Mouse (Mus musculus) ES-Bruce4 (cell line): ENCODE data around the gene Ncor2. TPM values are rescaled to one million over a fixed set of nuclear protein-coding genes. Genes with fewer than 3 reads are reported as not detected.

Source experiments
- H3K27ac ChIP-seq: 2 replicates; pipeline ENCODE4 v1.5.1; 2012; ENCODE audit warnings: low read length, inconsistent platforms; ENCODE audit not compliant: insufficient read depth
- H3K27me3 ChIP-seq: 2 replicates; pipeline ENCODE4 v1.6.1; 2012; ENCODE audit warnings: mild to moderate bottlenecking, low read length, inconsistent platforms; ENCODE audit not compliant: control insufficient read depth, poor library complexity, insufficient read depth, severe bottlenecking
- H3K36me3 ChIP-seq: 2 replicates; pipeline ENCODE4 v1.6.1; 2012; ENCODE audit warnings: inconsistent platforms, mild to moderate bottlenecking, low read length, moderate library complexity; ENCODE audit not compliant: control insufficient read depth, poor library complexity, insufficient read depth, severe bottlenecking
- H3K4me1 ChIP-seq: one replicate; pipeline ENCODE4 v1.8.1; 2011; ENCODE audit warnings: low read length; ENCODE audit not compliant: control insufficient read depth, insufficient read depth
- H3K4me3 ChIP-seq: 2 replicates; pipeline ENCODE4 v1.5.1; 2011; ENCODE audit warnings: low read depth, mild to moderate bottlenecking, low read length
- H3K9ac ChIP-seq: 2 replicates; pipeline ENCODE4 v1.6.1; 2012; ENCODE audit warnings: low read depth, mild to moderate bottlenecking, inconsistent platforms; ENCODE audit not compliant: poor library complexity, severe bottlenecking
- H3K9me3 ChIP-seq: replicated peaks from 2 replicates; pipeline ENCODE4 v1.6.1; 2012; ENCODE audit warnings: mild to moderate bottlenecking, low read length, inconsistent platforms; ENCODE audit not compliant: control insufficient read depth, poor library complexity, insufficient read depth, severe bottlenecking
- CTCF ChIP-seq: IDR thresholded peaks from one replicate; pipeline ENCODE4 v1.8.1; 2011; ENCODE audit warnings: low read depth, low read length
- EP300 ChIP-seq: IDR thresholded peaks from 2 replicates; pipeline ENCODE4 v1.6.1; 2011; ENCODE audit warnings: low read depth, low read length; ENCODE audit not compliant: insufficient read depth
- POLR2A ChIP-seq: IDR thresholded peaks from one replicate; pipeline ENCODE4 v1.8.1; 2011; ENCODE audit warnings: low read length; ENCODE audit not compliant: insufficient read depth
- polyA plus RNA-seq: library from polyadenylated mRNA; stranded (reverse); fragments of >200 nt; gene quantifications from 2 replicates; pipeline ENCODE4 v1.2.4, GENCODE M21; 2011; ENCODE audit warnings: low read depth; ENCODE audit not compliant: missing spikeins, insufficient read depth, insufficient read length

The Ncor2 gene
- polyA plus RNA-seq, 1 experiment: 57.5 TPM

- H3K27me3 ChIP-seq: no peaks in the 10 kb centered on the region
- peaks cover 3% of the 10 kb centered on the region for H3K4me1 ChIP-seq
- no peaks in the 10 kb centered on the region for H3K36me3 ChIP-seq
- H3K9ac ChIP-seq: no peak overlapping the region
- TF ChIP-seq CTCF (no peak), POLR2A (no peak), EP300 (no peak)
- H3K27ac ChIP-seq: no peak overlapping the region
- no peak overlapping the region for H3K4me3 ChIP-seq
- H3K9me3 ChIP-seq: no peaks in the 10 kb centered on the region
Observed at GRCm38 (mm10) chr5:125132566-125133260, 46.3 kb downstream of the Ncor2 start.

- H3K9me3 ChIP-seq: no peaks in the 10 kb centered on the region
- no peak overlapping the region for H3K4me3 ChIP-seq
- H3K4me1 ChIP-seq: peaks cover 7% of the 10 kb centered on the region
- H3K9ac ChIP-seq: no peak overlapping the region
- H3K27ac ChIP-seq: no peak overlapping the region
- H3K27me3 ChIP-seq: no peaks in the 10 kb centered on the region
- TF ChIP-seq CTCF (no peak), POLR2A (no peak), EP300 (no peak)
- H3K36me3 ChIP-seq: no peaks in the 10 kb centered on the region
Observed at GRCm38 (mm10) chr5:125132069-125132468, 47.0 kb downstream of the Ncor2 start.

GRCm38 (mm10) chr5:125130406-125130805 lies 48.6 kb downstream of the Ncor2 start:
- no peak overlapping the region for H3K9ac ChIP-seq
- no peak overlapping the region for H3K27ac ChIP-seq
- H3K27me3 ChIP-seq: no peaks in the 10 kb centered on the region
- H3K9me3 ChIP-seq: no peaks in the 10 kb centered on the region
- no peaks in the 10 kb centered on the region for H3K36me3 ChIP-seq
- no peak overlapping the region for H3K4me3 ChIP-seq
- TF ChIP-seq EP300 (no peak), POLR2A (no peak), CTCF (no peak)
- peaks cover 7% of the 10 kb centered on the region for H3K4me1 ChIP-seq

- Histone ChIP-seq H3K4me3 (no peak overlapping the region), H3K27ac (no peak overlapping the region), H3K27me3 (no peaks in the 10 kb centered on the region), H3K4me1 (peaks cover 7% of the 10 kb centered on the region), H3K36me3 (no peaks in the 10 kb centered on the region), H3K9me3 (no peaks in the 10 kb centered on the region), H3K9ac (no peak overlapping the region)
- TF ChIP-seq POLR2A: no peak
Observed at GRCm38 (mm10) chr5:125128939-125129385, 50.1 kb downstream of the Ncor2 start.

- peaks cover 7% of the 10 kb centered on the region for H3K4me1 ChIP-seq
Observed at GRCm38 (mm10) chr5:125127920-125128319, 51.1 kb downstream of the Ncor2 start.

GRCm38 (mm10) chr5:125127426-125127825 lies 51.6 kb downstream of the Ncor2 start:
- peaks cover 7% of the 10 kb centered on the region for H3K4me1 ChIP-seq
- H3K36me3 ChIP-seq: no peaks in the 10 kb centered on the region
- TF ChIP-seq EP300 (no peak), CTCF (no peak), POLR2A (no peak)
- H3K27ac ChIP-seq: no peak overlapping the region
- no peak overlapping the region for H3K9ac ChIP-seq
- no peaks in the 10 kb centered on the region for H3K27me3 ChIP-seq
- H3K4me3 ChIP-seq: no peak overlapping the region
- H3K9me3 ChIP-seq: no peaks in the 10 kb centered on the region

More at GRCm38 (mm10) chr5:125127920-125128319, 51.1 kb downstream of the Ncor2 start:
- no peak overlapping the region for H3K9ac ChIP-seq
- H3K9me3 ChIP-seq: no peaks in the 10 kb centered on the region
- H3K27ac ChIP-seq: no peak overlapping the region
- TF ChIP-seq POLR2A: no peak
- TF ChIP-seq EP300: no peak
- H3K4me3 ChIP-seq: no peak overlapping the region
- no peaks in the 10 kb centered on the region for H3K27me3 ChIP-seq
- no peaks in the 10 kb centered on the region for H3K36me3 ChIP-seq
